Mouse (Mus musculus): ENCODE results near the gene Rundc3a.

Rundc3a gene

DNA sequence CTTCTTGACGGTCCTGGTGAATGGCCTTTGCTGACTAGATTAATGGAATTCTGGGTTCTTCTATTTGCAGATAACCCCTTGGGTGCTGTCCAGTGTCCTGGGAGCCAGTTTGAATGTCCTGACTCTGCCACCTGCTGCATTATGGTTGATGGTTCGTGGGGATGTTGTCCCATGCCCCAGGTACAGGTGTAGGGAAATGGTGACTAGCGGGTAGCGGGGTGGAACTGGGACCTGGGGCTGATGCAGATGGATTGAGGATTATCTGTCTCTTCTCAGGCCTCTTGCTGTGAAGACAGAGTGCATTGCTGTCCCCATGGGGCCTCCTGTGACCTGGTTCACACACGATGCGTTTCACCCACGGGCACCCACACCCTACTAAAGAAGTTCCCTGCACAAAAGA is 40.7 kb downstream of the Rundc3a start:
- DNase-seq (ENCODE audit: low spot score in 2 of 2), result no peak

DNA sequence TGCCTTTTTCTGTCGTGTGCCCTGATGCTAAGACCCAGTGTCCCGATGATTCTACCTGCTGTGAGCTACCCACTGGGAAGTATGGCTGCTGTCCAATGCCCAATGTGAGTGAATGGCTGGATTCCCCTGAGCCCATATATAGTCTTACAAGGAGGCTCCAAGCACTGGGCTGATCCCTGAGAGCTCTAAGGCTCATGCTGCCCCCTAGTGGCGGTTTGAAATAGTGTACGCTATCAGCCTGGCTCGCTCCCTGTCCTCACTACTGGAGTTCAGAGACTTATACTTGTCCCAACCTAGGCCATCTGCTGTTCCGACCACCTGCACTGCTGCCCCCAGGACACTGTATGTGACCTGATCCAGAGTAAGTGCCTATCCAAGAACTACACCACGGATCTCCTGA is 41.2 kb downstream of the Rundc3a start:
- peak; percentile 81 to 87 for DNase-seq (ENCODE audit: low spot score in 2 of 2)

DNA sequence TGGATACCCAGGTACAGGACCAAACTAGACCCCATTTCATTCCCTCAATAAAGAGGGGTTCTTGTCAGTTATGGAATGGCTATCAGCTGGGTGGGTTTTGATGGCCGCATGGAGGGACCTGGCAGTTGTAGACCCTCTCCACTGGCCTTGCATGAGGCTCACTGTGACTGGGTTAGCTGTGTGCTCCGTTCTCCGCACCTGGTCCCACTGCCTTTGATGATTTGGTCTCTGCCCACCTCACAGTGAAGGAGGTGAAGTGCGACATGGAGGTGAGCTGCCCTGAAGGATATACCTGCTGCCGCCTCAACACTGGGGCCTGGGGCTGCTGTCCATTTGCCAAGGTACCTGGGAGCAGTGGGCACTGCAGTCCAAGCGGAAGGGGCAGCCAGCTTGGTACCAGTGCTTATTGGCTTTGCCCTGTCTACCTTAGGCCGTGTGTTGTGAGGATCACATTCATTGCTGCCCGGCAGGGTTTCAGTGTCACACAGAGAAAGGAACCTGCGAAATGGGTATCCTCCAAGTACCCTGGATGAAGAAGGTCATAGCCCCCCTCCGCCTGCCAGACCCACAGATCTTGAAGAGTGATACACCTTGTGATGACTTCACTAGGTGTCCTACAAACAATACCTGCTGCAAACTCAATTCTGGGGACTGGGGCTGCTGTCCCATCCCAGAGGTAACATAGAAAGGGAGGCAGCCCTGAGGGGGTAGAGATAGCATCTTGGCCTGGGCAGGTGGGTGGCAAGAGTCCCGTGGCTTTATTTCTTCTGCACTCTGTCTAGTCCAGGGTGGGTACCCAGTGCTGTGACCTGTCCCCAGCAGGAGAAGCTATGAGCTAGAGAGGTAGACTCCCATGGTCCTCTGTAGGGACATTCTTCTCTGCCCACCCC is 41.9 kb downstream of the Rundc3a start:
- no peak for DNase-seq (ENCODE audit: low spot score in 2 of 2)

DNA sequence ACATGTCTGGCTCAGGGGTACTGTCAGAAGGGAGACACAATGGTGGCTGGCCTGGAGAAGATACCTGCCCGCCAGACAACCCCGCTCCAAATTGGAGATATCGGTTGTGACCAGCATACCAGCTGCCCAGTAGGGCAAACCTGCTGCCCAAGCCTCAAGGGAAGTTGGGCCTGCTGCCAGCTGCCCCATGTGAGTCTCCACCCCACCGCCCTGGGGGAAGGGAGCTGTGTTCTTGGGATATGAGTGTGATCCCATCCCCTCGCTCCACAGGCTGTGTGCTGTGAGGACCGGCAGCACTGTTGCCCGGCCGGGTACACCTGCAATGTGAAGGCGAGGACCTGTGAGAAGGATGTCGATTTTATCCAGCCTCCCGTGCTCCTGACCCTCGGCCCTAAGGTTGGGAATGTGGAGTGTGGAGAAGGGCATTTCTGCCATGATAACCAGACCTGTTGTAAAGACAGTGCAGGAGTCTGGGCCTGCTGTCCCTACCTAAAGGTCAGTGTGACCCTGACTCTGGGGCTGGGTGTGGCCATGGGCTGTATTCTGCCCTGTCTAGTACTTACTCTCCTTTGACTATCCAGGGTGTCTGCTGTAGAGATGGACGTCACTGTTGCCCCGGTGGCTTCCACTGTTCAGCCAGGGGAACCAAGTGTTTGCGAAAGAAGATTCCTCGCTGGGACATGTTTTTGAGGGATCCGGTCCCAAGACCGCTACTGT is 42.7 kb downstream of the Rundc3a start:
- DNase-seq (ENCODE audit: low spot score in 2 of 2), result peak in 1 of 2 experiments; percentile 40

DNA sequence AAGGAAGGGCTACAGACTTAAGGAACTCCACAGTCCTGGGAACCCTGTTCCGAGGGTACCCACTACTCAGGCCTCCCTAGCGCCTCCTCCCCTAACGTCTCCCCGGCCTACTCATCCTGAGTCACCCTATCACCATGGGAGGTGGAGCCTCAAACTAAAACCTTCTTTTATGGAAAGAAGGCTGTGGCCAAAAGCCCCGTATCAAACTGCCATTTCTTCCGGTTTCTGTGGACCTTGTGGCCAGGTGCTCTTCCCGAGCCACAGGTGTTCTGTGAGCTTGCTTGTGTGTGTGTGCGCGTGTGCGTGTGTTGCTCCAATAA is 43.2 kb downstream of the Rundc3a start:
- DNase-seq (ENCODE audit: low spot score in 2 of 2), result no peak

DNA sequence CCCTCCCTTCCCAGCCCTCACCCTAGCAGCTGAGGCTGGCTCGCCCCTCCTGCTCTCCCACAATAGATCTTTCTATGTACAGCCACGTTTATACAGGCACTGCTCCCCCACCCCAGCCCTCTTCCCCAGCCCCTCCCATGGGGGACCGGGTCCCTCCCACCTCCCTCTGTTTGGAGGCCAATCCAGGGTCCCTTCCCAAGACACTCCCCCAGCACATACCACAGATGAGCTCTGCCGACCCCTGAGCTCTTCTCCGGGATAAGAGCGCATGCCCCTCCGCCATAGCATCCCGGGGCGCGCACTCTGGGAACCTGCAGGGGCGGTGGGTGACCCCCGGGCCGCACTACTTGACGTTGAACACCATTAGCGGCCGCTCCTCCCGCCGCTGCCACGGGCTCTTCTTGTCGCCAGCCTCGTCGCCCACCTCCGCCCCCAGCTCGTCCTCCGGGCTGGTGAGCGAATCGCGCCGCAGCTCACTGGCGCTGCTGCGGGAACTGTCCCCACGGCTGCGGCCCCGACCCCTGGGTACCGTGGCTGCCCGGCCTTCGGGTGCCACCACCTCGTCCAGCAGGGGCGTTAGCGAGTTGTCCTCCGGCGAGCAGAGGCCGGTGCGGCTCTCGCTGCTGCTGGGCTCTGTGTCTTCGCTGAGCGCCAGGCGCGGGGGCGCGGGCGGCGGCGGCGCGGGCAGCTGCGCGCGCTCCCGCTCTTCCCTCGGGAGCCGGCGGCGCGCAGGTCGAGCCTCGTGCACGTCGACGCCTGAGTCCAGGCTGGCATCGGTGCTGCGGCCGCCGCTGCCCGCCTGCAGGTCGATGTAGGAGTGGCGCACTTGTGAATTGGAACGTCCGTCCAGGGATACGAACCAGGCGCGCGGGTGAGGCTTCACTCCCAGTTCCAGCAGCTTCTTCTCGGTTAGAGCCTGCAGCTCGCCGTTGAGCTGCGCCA is 44.2 kb downstream of the Rundc3a start:
- DNase-seq (ENCODE audit: low spot score in 2 of 2), result peak in 1 of 2 experiments; percentile 72

DNA sequence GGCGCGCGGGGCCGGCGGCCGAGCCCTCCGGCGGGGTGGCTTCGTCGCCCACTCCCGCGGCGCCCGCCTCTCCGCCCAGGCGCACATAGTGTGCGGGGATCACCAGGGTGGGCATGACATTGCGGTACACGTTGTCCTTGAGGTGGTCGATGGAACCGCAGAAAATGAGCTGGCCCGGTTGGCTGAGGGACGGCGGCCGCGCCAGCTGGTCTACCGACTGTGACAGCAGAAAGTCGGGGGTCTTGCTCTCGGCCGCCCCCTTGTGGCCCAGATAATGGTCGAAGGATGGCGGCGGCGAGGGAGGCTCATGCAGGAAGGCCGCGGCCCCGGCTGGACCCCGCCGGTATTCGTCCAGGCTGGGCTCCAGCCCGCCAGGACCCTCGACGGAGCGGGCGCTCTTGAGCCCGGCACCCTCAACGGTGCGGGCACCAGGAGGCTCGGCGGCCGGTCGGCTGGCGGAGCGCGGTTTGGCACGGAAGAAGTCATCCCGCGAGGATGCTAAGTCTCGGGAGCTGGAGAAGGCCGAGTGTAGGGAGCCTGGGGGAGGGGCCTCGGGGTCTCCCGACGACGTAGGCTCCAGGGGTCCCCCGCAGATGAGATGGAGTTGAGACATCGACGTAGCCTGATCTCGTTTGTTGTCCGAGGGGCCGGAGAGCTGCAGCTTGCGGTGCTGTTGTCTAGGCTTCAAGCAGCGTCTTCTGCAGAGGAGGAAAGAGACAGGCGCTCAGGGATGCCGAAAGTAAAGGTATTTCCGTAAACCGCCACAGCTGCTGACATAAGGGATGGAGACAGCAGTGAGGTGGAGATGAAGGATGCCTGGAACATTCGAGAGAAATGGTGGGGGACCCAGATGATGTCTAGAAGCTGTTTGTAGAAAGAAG is 45.2 kb downstream of the Rundc3a start:
- peak in 1 of 2 experiments; percentile 83 for DNase-seq (ENCODE audit: low spot score in 2 of 2)

DNA sequence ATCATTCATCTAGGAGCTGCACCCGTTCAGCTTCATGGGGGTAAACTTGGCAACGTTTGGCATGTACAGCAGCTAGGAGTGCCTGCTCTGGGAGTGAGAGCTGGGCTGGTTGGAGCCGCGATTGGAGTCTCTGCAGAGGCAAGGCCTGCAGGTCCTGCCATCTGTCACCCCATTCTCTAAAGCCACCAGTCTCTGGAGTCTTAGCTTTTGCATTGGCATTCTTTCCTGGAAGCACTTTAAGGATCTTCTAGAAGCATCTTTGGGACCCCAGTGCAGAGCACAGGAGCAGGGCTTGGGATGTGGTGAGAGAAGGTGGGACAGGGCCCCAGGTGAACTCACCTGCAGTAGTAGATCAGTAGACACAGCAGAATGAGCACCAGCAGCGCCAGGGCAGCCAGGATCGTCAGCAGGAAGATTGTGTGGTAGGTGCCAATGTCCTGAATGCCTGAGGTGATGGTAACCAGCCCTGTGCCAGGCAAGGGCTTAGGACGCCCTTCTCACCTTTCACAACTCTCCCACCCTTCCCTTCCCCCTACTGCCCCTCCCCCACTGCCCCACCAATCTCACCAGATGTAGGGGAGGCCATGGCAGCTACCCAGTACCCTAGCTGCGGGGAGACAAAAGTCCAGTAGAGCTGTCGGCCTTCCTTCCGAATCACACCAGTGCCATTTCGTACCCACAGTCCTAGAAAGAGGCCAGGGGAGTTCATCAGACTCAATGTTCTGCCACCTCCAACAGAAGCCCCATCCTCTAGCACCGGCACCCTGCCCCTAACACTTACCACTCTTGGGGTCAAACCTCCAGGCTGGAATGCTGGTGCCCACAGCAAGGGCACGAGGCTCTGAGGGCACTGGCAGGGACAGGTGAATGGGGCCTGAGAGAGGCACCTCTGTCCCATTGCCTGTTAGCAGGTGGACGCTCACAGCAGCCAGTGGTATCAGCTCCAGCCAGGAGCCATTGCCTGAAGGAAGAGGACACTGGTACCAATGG is 46.2 kb downstream of the Rundc3a start:
- DNase-seq (ENCODE audit: low spot score in 2 of 2), result no peak

DNA sequence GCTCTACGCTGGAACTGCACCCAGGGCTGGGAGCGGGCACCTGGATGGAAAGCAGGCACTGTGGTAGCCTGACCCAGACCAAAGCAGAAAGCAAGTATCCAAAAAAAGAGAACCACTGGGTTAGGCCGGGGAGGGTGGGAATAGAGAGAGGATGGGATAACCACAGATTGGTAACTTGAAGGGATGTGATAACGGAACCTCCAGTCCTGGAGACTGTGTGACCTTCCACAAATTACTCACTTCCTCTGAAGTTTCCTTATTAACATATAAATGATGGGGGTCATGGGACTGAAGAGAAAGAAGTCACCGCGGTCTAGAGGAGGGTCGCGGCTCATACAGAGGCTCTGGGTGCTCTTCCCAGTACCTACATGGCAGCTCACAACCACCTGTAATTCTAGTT is 47.1 kb downstream of the Rundc3a start:
- DNase-seq (ENCODE audit: low spot score in 2 of 2), result no peak

DNA sequence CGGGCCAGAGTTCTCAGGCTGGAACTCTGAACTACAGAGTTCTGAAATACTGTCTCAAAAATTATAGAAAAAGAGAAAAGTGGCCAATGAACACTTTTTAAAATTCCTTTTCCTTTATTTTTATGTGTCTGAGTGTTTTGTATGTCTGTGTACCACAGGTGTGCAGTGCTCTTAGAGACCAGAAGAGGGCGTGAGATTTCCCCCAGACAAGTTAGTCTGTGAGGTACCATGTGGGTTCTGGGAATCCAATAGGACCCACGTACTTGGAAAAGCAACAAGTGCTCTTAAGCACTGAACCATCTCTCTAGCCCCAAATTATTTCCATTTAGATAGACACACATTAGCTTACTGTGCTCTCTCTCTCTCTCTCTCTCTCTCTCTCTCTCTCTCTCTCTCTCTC is 48.2 kb downstream of the Rundc3a start:
- DNase-seq (ENCODE audit: low spot score in 2 of 2), result no peak

DNA sequence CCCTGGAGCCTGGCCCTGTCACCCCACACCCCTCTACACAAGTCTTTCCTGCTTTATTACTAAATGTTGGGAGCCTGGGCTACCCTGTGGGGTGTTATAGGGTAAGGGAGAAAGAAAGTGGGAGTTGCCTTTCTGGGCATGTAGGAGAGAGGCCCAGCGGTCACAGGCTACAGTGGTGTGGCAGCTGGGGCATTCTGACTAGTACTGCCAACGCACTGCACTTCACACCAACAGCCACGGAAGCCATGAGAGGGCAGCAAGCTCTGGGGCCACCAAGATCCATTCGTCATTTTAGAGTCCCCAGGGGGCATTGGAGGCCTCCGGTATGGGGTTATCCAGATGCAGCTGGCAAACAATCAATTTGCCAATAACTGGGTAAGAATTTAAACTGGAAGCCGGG is 48.9 kb downstream of the Rundc3a start:
- DNase-seq (ENCODE audit: low spot score in 2 of 2), result no peak

DNA sequence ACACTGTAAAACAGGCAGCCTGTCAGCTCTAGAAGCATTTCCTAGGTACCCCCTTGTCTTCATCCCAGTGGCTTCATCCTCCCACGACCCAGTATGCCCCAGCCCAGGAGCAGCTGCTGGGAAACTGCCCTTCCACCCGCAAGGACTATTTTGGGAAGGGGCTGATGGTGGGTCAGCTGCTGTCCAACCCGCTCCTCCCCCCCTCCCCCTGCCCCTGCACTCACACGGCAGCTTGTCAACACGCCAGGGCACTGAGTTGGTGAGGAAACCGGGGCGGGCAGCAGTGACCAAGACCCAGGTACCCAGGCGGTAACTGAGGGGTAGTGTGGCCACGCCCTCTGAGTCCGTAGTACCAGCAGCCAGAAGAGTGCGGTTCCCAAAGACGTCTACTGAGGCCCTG is 50.5 kb downstream of the Rundc3a start:
- DNase-seq (ENCODE audit: low spot score in 2 of 2), result no peak

DNA sequence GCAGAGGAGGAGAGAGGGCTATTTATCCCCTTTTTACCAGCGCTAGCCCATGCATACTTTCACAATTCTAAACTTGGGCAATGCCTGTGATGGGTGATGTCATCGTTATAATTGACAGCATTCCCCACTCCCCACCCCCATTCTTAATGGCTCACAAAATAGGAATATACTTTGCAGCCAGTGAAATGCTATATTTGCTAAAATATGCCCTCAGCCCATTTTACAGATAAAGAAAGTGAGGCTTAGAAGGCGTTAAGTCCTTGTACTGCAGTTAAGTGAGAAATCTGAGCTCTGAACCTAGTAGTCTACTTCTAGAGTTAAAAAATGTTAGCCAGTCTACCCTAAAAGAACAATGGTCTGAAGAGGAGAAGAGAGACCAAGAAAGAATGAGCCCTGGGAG is 51.1 kb downstream of the Rundc3a start:
- DNase-seq (ENCODE audit: low spot score in 2 of 2), result no peak

DNA sequence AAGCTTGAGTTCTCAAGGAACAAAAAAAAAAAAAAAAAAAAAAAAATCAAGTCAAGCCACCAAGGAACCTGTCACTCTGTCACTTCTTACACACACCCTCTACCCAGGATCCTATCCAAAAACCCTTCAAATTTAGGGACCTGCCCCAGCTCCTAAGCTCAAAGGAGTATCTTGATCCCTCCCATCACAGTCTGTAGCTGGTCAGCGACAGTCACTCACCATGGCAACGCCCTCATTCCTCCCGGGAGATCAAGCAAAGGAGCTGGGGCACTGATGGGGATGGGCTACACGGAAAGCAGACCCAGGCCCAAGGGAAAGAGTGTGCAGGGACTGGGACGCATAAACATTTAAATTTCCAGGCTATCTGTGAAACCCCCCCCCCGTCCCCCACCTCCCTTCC is 51.6 kb downstream of the Rundc3a start:
- no peak for DNase-seq (ENCODE audit: low spot score in 2 of 2)

DNA sequence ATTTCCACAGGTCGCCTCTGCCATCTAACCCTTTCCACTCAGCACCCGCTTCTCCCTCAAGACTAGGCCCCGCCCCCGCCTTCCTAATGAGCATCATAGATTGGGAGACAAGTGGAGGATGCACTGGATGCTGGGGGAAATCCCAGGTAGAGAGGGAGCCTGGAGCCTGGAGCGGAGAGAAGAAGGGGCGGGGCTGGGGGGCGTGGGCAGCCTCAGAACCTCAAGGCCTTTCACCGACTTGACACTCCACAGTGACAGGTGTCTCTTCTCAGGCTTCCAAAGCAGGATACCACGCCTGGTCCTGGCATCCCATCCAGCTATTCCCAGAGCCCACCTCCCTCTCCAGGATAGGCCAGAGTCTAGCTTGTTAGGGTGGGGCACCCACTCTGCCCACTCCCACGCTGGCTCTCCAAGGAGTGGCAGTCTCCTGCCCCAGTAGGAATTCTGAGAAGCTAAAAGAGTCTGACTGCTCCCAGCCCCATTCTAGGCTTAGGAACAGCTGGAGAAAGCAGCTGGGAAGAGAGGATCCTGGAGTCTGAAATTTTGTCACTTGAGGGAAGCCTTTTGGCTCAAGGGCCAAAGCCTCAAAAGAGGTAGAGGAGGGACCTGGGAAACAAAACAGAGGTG is 52.2 kb downstream of the Rundc3a start:
- DNase-seq (ENCODE audit: low spot score in 2 of 2), result peak in 1 of 2 experiments; percentile 43

DNA sequence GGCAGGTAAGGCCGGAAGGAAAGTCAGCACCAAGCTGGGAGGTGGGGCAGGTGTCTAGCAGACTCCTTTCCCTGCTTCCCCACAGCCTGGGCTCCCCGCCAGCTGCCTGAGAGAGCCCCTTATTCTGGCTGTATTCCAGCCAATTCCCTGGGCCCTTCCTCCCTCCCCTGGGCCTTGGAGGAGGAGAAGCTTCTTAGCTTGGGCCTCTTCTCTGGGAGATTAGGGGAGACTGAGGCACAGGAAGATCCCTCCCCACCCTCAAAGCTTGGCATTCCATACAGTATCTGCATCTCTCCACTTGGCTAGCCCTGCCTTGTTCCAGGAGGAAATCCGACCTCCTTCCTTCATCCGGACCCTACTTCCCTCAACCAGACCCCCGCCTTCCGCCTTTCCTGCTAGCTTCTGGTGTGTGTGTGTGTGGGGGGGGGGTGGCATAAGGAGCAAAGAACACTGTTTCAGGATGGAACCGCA is 52.7 kb downstream of the Rundc3a start:
- DNase-seq (ENCODE audit: low spot score in 2 of 2), result peak in 1 of 2 experiments; percentile 61

DNA sequence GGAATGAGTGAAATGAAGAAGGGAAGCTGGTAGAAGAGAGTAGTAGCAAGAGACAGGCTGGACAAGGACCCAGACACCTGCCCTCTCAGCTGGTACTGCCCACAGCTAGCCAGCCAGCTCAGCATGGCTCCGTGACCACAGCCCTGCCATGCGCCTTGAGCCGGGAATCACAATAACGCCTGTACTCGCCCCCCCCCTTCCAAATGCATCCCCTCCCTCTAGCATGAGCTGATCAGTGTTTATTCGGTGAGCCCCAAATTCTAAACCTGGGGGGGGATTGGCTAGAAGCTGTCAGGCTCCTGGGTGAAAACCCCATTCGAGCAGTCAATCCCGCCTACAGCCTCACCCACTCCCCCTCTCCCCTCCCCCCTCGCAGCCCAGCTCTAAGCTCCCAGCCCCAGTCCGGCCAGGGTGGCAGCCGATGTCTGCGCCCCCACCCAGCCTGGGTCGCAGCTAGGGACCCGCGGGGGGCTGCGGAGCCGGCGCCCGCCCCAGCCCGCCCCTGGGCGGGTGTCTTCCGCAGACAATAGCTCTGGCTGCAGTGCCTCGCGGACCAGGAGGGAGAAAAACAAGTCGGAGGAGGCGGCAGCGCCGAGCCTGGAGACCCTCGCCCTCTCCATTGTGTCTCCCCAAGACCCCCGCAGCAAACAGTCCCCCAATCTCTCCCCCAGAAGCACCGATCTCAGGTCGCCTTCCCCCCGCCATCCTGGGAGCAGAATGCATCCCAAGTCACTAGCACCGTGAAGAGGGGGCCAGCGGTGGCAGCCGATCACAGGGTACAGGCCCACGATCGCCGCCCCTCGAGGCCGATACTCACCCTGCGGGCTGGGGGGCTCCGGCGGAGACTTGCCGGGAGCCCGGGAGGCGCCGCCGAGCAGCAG is 53.6 kb downstream of the Rundc3a start:
- DNase-seq (ENCODE audit: low spot score in 2 of 2), result peak in 1 of 2 experiments; percentile 47

DNA sequence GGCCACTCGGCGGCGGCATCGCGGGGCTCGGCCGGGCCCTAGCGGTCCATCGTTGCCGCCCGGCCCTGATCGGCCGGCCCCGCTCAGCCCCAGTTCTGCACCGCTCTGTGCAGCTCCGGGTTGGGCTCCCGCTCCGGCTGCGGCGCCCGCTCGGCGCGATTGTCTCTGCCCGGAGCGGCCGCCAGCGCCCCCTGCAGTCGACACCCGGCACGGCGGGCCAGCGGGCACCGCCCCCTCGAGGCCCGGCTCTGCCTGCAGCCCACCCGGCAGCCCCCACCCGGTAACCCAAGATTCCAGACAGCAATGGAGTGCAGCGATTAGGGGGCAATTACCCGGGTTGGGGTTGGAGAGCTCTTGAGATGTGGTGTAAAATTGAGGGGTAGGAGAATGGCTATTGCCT is 54.3 kb downstream of the Rundc3a start, which contains the start of gene Fam171a2:
Gene Fam171a2, minus strand, starts transcription at position 186 of the 400 bp plus-strand sequence.
- DNase-seq (ENCODE audit: low spot score in 2 of 2), result peak in 1 of 2 experiments; percentile 83
